Mouse (Mus musculus): ENCODE results near the gene Ltbp3.
A peak's percentile ranks its signal among the peaks of the same experiment; 100 is the strongest.

The Ltbp3 gene

GRCm38 (mm10) chr19:5724549-5724941 is 16.2 kb upstream of the Ltbp3 start:
- DNase-seq = peak; percentile 90 to 91

- DNase-seq = peak; percentile 47 to 52
Observed at GRCm38 (mm10) chr19:5725029-5725707, 15.5 kb upstream of the Ltbp3 start.

- DNase-seq = peak; percentile 78 to 83
Observed at GRCm38 (mm10) chr19:5725767-5726515, 14.8 kb upstream of the Ltbp3 start, which contains the start of gene Ehbp1l1. Ehbp1l1 (minus strand) TSS chr19:5726317.

- no peak for DNase-seq
Observed at GRCm38 (mm10) chr19:5726961-5727578, 13.6 kb upstream of the Ltbp3 start.

DNA sequence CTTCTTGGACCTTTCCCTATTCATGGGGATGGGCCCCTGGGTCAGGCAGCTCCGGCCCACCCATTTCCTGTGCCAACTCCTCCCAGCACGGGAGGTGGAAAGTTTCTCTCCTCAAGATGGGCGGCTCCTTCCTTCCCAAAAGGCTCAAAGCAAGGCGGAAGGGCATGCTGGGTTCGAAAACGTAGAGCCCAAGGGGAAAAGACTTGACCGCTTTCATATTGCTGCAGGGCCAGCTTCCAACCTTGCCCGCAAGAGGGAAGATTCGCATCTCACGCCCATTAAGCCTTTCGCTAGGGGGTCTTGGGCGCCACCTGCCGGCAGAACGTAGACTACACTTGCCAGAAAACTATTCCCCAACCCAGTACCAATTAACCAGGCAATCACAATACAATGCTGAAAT is 13.0 kb upstream of the Ltbp3 start:
- DNase-seq = peak; percentile 83 to 87

DNA sequence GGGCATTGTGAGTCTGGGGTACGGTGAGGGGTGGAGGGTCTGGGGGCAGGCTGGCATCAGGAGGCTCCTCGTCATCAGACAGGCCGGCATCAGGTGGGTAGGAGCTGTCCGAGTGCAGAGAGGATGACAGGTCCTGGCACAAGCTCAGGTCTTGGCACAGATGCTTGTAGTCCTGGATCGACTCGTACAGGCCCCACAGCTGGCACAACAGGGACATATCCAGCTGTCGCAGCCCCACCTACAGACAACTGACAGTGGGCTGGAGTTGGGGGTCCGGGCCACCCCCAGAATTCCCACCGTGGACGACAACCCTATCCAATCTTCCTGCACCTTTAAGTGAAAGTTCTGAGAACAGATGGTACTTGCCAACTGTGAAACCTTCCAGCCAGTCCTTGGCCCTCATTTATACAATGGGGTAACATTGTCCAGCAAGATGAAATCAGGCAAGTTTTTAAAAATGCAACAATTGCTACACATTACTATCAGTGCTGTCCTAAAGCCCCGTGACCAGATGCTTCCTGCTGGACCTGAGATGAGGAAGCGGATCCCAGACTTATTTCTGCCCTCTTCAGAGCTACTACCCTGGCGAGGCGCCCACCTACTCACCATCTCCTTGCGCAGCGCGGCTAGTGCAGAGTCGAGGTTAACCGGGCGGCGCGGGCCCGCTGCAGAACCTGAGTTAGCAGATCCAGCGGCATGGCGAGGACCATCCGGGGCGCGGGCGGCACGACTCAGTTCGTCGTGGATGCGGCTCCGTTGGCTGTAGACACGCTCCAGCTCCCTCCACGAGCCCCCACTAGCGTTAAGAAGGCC is 11.9 kb upstream of the Ltbp3 start:
- peak; percentile 46 to 50 for DNase-seq

DNA sequence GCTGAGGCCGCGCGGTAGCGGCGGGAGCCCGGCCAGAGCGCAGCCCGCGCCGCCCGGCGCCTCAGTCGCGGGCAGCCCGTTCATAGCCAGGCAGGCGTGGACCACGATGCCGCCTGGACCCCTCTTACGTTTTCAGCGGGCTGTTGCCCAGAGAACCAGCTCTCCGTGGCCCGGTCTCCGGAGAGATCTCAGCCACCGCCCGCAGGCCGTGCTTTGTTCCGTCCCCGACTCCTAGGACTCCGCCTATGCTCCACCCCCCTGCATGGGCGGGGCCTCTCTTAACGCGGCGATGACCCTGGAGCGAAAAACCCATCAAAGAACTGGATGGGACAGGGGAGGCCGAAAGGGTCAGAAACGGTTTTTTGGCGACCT is 11.3 kb upstream of the Ltbp3 start, which contains the start of gene Fam89b:
TSS of gene Fam89b (minus strand) at position 210 of the 372 bp plus-strand sequence.
- peak; percentile 90 to 93 for DNase-seq

GRCm38 (mm10) chr19:5730314-5731186 is 10.2 kb upstream of the Ltbp3 start:
- no peak for DNase-seq

GRCm38 (mm10) chr19:5731264-5731978 is 9.3 kb upstream of the Ltbp3 start:
- peak; percentile 93 to 95 for DNase-seq

DNA sequence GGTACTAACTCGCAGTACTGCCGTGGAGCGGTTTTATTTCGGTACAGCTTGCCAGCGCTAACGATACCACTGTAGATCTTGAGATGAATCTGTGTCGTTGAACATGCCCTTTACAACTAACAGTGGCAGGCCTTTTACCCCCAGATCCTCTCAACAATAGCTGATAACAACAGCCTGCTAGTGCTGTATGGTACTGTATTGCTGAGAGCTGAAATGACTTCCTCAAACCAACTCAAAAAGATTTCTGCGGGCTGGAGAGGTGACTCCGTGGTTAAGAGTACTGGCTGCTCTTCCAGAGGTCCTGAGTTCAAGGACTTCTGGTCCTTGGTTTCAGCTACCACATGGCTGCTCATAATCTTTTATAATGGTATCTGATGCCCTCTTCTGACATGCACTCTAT is 6.4 kb upstream of the Ltbp3 start:
- DNase-seq = no peak

DNA sequence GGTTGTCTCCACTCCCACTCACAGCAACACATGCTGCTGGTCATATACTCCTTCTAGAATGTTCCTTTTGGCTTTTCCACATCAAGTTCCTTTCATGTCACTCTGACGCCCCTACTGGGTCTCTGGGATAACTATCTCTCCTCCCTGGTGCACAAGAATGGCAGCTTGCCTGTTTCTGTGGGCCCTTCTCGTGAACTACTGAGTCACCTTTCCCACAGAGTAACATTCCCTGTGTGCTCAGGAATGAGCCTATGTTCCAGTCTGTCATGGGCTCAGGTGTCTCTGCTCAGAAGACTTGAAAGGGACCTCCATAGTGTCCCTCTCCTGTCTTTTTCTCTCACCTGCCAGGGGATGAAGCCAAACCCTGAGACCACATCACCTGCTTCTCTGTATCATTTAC is 1.3 kb upstream of the Ltbp3 start:
- DNase-seq = no peak

DNA sequence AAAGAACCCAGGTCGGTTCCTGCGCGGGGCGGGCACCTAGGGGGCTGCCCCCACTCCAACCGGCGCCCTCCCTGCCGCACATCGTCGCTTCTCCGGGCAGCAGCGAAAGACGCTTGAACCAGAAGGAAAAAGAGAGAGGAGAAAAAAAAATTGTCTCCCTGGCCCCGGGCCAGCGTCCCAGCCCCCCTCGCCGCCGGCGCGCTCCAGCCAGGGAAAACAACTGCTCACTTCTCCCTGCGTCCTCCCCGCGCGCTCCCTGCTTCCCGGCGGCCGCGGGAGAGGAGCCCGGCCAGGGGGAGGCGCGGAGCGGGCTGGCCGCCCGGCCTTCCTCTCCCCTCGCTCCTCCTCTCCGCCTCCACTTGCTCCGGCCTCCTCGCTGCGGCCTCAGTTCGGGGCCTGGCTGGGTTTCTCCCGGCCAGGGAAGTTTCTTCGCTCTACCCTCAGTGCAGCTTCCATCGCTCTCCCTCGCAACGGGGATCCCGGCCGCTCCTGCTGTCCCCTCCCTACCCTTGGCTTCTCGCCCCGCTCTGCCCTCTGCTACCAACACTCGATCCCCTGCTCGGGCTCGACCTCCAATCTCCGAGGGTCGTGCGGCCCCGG is 1.0 kb downstream of the Ltbp3 start:
- DNase-seq = peak; percentile 79 to 84

DNA sequence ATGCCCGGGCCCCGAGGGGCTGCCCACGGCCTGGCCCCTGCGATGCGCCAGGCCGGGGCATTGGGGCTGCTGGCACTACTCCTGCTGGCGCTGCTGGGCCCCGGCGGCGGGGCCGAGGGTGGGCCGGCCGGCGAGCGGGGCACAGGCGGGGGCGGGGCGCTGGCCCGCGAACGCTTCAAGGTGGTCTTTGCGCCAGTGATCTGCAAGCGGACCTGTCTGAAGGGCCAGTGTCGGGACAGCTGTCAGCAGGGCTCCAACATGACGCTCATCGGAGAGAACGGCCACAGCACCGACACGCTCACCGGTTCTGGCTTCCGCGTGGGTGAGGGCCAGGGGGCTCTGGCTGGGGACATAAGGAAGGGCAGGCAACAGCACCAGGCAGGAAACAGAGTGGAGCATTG is 1.5 kb downstream of the Ltbp3 start:
- DNase-seq = no peak

DNA sequence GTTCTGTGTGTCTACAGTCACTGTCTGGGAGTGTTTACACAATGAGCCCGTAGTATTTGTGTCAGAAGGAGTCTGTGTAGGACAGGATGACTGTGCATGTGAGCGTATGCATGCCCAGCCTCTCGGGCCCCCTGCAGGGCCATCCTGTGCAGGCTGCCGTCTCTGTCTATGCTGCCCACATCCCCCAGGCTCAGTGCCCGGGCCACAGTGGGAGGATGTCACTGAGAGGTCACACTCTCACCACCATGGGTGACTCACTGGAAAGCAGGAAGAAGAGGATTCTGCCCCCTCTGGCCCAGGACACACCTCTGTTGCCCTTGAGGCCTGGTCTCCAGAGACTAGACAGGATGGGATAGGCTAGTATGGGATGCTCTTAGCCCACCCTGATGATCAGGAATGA is 2.9 kb downstream of the Ltbp3 start:
- peak in 1 of 2 experiments; percentile 11 for DNase-seq

DNA sequence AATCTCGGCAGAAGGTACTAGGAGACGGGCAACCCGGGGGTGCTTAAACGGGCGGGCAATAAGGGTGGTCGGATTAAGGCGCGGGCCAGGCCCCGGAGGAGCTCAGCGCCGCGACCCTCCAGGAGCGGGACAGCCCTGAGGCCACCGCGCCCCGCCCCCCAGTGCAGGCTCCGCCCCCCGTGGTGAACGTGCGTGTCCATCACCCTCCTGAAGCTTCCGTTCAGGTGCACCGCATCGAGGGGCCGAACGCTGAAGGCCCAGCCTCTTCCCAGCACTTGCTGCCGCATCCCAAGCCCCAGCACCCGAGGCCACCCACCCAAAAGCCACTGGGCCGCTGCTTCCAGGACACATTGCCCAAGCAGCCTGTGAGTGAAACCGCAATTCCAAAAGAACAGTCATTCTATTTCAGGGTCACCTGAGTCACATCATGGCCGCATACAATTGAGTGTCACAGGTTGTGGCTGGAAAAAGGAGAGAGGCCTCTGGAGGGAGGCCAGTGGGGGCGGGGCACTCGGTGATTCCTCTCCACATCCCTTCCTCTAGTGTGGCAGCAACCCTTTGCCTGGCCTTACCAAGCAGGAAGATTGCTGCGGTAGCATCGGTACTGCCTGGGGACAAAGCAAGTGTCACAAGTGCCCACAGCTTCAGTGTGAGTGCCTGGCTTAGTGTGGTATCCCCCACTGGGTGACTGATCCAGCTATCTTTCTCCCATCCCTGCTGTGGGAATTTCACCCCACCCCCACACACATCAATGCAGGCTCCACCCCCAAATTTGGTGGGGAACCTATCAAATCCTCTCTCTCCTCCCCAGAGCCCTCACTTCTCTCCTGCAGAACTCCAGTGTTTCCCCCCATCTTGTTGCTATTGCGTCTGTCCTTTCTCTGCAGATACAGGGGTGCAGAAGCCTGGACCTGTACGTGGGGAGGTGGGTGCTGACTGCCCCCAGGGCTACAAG is 5.3 kb downstream of the Ltbp3 start:
- DNase-seq = no peak

GRCm38 (mm10) chr19:5746907-5747363 is 6.2 kb downstream of the Ltbp3 start:
- no peak for DNase-seq

GRCm38 (mm10) chr19:5749476-5749875 is 8.8 kb downstream of the Ltbp3 start:
- DNase-seq = no peak

GRCm38 (mm10) chr19:5750951-5751350 is 10.2 kb downstream of the Ltbp3 start:
- no peak for DNase-seq

DNA sequence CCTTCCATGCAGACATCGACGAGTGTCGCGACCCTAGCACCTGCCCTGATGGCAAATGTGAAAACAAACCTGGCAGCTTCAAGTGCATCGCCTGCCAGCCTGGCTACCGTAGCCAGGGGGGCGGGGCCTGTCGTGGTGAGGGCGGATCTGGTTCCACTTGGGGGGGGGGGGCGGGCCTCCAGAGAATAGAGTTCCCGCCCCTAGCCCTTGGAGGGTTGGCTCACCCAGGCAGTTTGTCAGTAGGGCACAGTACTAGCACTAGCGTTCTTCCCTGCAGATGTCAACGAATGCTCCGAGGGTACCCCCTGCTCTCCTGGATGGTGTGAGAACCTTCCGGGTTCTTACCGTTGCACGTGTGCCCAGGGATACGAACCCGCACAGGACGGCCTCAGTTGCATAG is 11.0 kb downstream of the Ltbp3 start:
- peak; percentile 55 to 65 for DNase-seq
